Mouse (Mus musculus) bone marrow macrophage, adult 2 months (primary cell): ENCODE results near the gene Slc25a17. TPM values are rescaled to one million over a fixed set of nuclear protein-coding genes. Genes with fewer than 3 reads are reported as not detected.

Source experiments
- H3K27ac ChIP-seq: 2 replicates; pipeline ENCODE4 v1.5.1; 2012; ENCODE audit warnings: low read depth, low read length; ENCODE audit not compliant: insufficient read depth
- H3K4me1 ChIP-seq: 2 replicates; pipeline ENCODE4 v1.6.1; 2012; ENCODE audit warnings: low read length; ENCODE audit not compliant: control insufficient read depth, insufficient read depth
- H3K4me3 ChIP-seq: 2 replicates; pipeline ENCODE4 v1.5.1; 2012; ENCODE audit warnings: mild to moderate bottlenecking, low read length, moderate library complexity; ENCODE audit not compliant: insufficient read depth
- CTCF ChIP-seq: IDR thresholded peaks from 2 replicates; pipeline ENCODE4 v1.5.1; 2012; ENCODE audit warnings: low read depth, mild to moderate bottlenecking, low read length, moderate library complexity
- POLR2A ChIP-seq: IDR thresholded peaks from 2 replicates; pipeline ENCODE4 v1.6.1; 2012; ENCODE audit warnings: mild to moderate bottlenecking, low read depth, low read length, borderline replicate concordance
- polyA plus RNA-seq: library from polyadenylated mRNA; stranded (reverse); fragments of >200 nt; gene quantifications from 2 replicates; pipeline ENCODE4 v1.2.4, GENCODE M21; 2012; ENCODE audit not compliant: missing spikeins, insufficient read depth, insufficient read length

The Slc25a17 gene
- polyA plus RNA-seq, 1 experiment: 38.0 TPM

- Histone ChIP-seq H3K27ac (no peak overlapping the region), H3K4me3 (no peak overlapping the region), H3K4me1 (no peaks in the 10 kb centered on the region)
- TF ChIP-seq CTCF: no peak
- TF ChIP-seq POLR2A: no peak
Measured at GRCm38 (mm10) chr15:81378845-81379244, 18.2 kb upstream of the Slc25a17 start.

- Histone ChIP-seq H3K27ac (no peak overlapping the region), H3K4me1 (no peaks in the 10 kb centered on the region), H3K4me3 (no peak overlapping the region)
- no peak for TF ChIP-seq POLR2A
- TF ChIP-seq CTCF: no peak
Measured at GRCm38 (mm10) chr15:81374621-81375020, 14.0 kb upstream of the Slc25a17 start.

GRCm38 (mm10) chr15:81370356-81370755 is 9.7 kb upstream of the Slc25a17 start:
- TF ChIP-seq CTCF: no peak
- TF ChIP-seq POLR2A: no peak

GRCm38 (mm10) chr15:81368601-81369000 is 8.0 kb upstream of the Slc25a17 start:
- TF ChIP-seq POLR2A (no peak), CTCF (no peak)
- H3K27ac ChIP-seq: no peak overlapping the region
- H3K4me3 ChIP-seq: no peak overlapping the region
- H3K4me1 ChIP-seq: peaks cover 13% of the 10 kb centered on the region

More at GRCm38 (mm10) chr15:81370356-81370755, 9.7 kb upstream of the Slc25a17 start:
- H3K27ac ChIP-seq: no peak overlapping the region
- H3K4me3 ChIP-seq: no peak overlapping the region
- peaks cover 10% of the 10 kb centered on the region for H3K4me1 ChIP-seq

- no peak overlapping the region for H3K27ac ChIP-seq
- peaks cover 26% of the 10 kb centered on the region for H3K4me1 ChIP-seq
- no peak for TF ChIP-seq POLR2A
- no peak for TF ChIP-seq CTCF
- H3K4me3 ChIP-seq: no peak overlapping the region
Measured at GRCm38 (mm10) chr15:81366241-81366640, 5.6 kb upstream of the Slc25a17 start.

DNA sequence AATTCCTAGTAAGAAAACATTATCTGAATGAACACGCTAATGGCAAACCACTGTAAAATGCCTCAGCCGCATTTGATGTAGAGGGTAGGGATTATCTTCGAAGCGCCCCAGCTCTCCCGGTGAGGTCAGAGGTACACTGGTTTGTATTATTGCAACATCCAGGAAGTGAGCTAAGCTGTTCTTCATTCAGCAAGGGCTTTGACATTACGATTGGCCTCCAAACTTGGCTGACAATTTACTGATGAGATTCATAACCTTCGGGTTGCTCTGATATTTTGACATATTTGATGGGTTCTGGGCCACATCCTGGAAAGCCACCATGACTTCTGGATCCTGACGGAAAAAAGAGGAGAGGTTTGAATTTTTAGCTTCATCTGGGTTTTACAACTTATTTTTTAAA is 4.6 kb upstream of the Slc25a17 start:
- Histone ChIP-seq H3K4me3 (no peak overlapping the region), H3K27ac (no peak overlapping the region), H3K4me1 (peaks cover 27% of the 10 kb centered on the region)
- TF ChIP-seq CTCF: no peak

GRCm38 (mm10) chr15:81364271-81364670 is 3.7 kb upstream of the Slc25a17 start:
- no peak for TF ChIP-seq CTCF
- TF ChIP-seq POLR2A: no peak
- Histone ChIP-seq H3K4me3 (no peak overlapping the region), H3K27ac (no peak overlapping the region), H3K4me1 (peaks cover 32% of the 10 kb centered on the region)

- Histone ChIP-seq H3K4me3 (no peak overlapping the region), H3K27ac (no peak overlapping the region), H3K4me1 (peaks cover 38% of the 10 kb centered on the region)
- TF ChIP-seq POLR2A: no peak
- no peak for TF ChIP-seq CTCF
Measured at GRCm38 (mm10) chr15:81362501-81362900, 1.9 kb upstream of the Slc25a17 start.

DNA sequence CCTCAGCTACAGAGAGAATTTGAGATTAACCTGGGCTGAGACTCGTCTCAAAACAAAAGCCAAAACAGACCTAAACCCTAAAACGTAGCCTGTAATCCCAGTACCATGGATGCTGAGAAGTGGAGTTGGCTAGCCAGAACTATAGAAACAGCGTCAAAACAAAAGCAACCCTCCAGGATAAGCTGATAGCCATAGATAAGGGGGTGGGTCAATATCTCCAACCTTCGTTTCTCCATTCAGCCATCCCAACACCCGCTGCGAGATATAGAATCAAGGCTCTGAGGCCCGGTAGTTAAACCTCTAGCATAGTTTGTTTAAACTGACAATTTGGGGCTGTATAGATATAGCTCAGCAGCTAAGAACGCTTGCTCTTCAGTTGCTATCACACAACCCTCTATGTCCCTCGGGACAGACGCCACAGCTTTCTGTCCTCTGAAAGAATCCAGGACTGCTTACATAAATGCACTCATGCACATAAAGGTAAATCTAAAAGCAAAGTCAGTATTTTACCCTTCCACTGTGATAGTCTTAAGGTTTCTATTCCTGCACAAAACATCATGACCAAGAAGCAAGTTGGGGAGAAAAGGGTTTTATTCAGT is 904 bp upstream of the Slc25a17 start:
- peak overlapping the region; percentile 39 for H3K4me3 ChIP-seq
- TF ChIP-seq POLR2A (no peak), CTCF (no peak)
- peaks cover 37% of the 10 kb centered on the region for H3K4me1 ChIP-seq
- H3K27ac ChIP-seq: peak overlapping the region; percentile 89

DNA sequence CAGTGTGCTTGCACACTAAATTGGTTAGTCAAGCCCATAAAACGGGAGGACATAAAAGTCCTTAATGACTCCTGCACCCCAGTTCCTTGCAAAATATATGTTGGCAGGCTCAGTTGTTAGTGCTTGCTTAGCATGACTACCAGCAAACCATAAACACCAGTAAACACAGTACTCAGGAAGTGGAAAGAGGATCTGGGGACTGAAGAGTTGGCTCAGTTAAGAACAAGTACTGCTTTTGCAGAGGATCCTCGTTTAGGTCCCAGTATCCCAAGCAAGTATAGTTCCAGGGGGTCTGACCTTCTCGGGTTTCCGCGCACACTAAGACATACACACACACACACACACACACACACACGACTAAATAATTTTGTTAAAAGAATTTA is 401 bp upstream of the Slc25a17 start:
- Histone ChIP-seq H3K4me3 (peak overlapping the region; percentile 39), H3K4me1 (peaks cover 33% of the 10 kb centered on the region), H3K27ac (peak overlapping the region; percentile 89)
- no peak for TF ChIP-seq CTCF
- TF ChIP-seq POLR2A: no peak

- Histone ChIP-seq H3K4me1 (peaks cover 26% of the 10 kb centered on the region), H3K4me3 (peak overlapping the region; percentile 2; the same call in 1 of the 2 replicates), H3K27ac (no peak overlapping the region)
- TF ChIP-seq CTCF (no peak), POLR2A (no peak)
Measured at GRCm38 (mm10) chr15:81359421-81359820, 1.2 kb downstream of the Slc25a17 start.
